8 mouse cellular contexts compared by ENCODE assay signal in genomic region chr12:112830141-112830540, GRCm38 (mm10). TPM values are rescaled to one million over a fixed set of nuclear protein-coding genes. Genes with fewer than 3 reads are reported as not detected.
A peak's percentile ranks its signal among the peaks of the same experiment; 100 is the strongest.
DNase-seq lines count a peak whose midpoint lies in the region; ATAC-seq and TF ChIP-seq lines count a peak whose summit lies in the region.

No protein-coding gene starts in this region.

- peak overlapping the region; percentile 66 for H3K4me2 ChIP-seq in embryonic facial prominence, embryonic 12.5 days (replicated peaks)
- peak overlapping the region; percentile 70 for H3K4me2 ChIP-seq in intestine, embryonic 15.5 days (replicated peaks)
- peak overlapping the region; percentile 80 for H3K4me2 ChIP-seq in neural tube, embryonic 12.5 days (replicated peaks)

- H3K27me3 ChIP-seq in embryonic facial prominence, embryonic 12.5 days, result no peaks in the 10 kb centered on the region
- H3K27me3 ChIP-seq in intestine, embryonic 15.5 days (replicated peaks), result no peaks in the 10 kb centered on the region
- no peaks in the 10 kb centered on the region for H3K27me3 ChIP-seq in neural tube, embryonic 12.5 days (replicated peaks)

- TF ChIP-seq CTCF in lung, adult 2 months (IDR thresholded peaks at IDR 0.05; ENCODE audit: insufficient read depth, low read length), result no peak

- H3K9ac ChIP-seq in embryonic facial prominence, embryonic 12.5 days, result peak overlapping the region; percentile 84
- peak overlapping the region; percentile 65 for H3K9ac ChIP-seq in intestine, embryonic 15.5 days
- H3K9ac ChIP-seq in neural tube, embryonic 12.5 days, result peak overlapping the region; percentile 71

- H3K36me3 ChIP-seq in embryonic facial prominence, embryonic 12.5 days, result peaks cover 43% of the 10 kb centered on the region
- peaks cover 8% of the 10 kb centered on the region for H3K36me3 ChIP-seq in intestine, embryonic 15.5 days
- H3K36me3 ChIP-seq in neural tube, embryonic 12.5 days, result peaks cover 31% of the 10 kb centered on the region

- WGBS in lung, adult 2 months, result 17% methylated on average over 2 of the region's 2 CpGs
- WGBS in embryonic facial prominence, embryonic 12.5 days, result 40% methylated on average over 2 of the region's 2 CpGs
- WGBS in intestine, embryonic 15.5 days, result 29% methylated on average over 2 of the region's 2 CpGs
- 42% methylated on average over 2 of the region's 2 CpGs for WGBS in neural tube, embryonic 12.5 days

- peak overlapping the region; percentile 83 for H3K4me3 ChIP-seq in lung, adult 2 months (replicated peaks; ENCODE audit: extremely low read depth, low read depth, low read length)
- peak overlapping the region; percentile 98 for H3K4me3 ChIP-seq in embryonic facial prominence, embryonic 12.5 days
- H3K4me3 ChIP-seq in intestine, embryonic 15.5 days (replicated peaks), result peak overlapping the region; percentile 84
- H3K4me3 ChIP-seq in neural tube, embryonic 12.5 days, result peak overlapping the region; percentile 96

- H3K27ac ChIP-seq in embryonic facial prominence, embryonic 12.5 days, result peak overlapping the region; percentile 76
- peak overlapping the region; percentile 93; the same call in 1 of the 2 replicates for H3K27ac ChIP-seq in intestine, embryonic 15.5 days
- peak overlapping the region; percentile 33; the same call in 1 of the 2 replicates for H3K27ac ChIP-seq in neural tube, embryonic 12.5 days

- ATAC-seq in embryonic facial prominence, embryonic 12.5 days (ENCODE audit: insufficient number of reproducible peaks, insufficient read depth, low FRiP score, low TSS enrichment), result no peak
- ATAC-seq in intestine, embryonic 15.5 days, result 0 out of 2 replicates have a peak, but pooled peaks have one; percentile 3
- ATAC-seq in neural tube, embryonic 12.5 days (ENCODE audit: low FRiP score, low read depth), result no peak

- H3K4me1 ChIP-seq in lung, adult 2 months (ENCODE audit: control insufficient read depth, insufficient read depth, low read length), result peaks cover 9% of the 10 kb centered on the region
- peaks cover 31% of the 10 kb centered on the region for H3K4me1 ChIP-seq in embryonic facial prominence, embryonic 12.5 days
- H3K4me1 ChIP-seq in intestine, embryonic 15.5 days (replicated peaks), result peaks cover 25% of the 10 kb centered on the region
- H3K4me1 ChIP-seq in neural tube, embryonic 12.5 days, result peaks cover 41% of the 10 kb centered on the region

- DNase-seq in lung, adult 2 months, result no peak
- no peak for DNase-seq in lung, adult 18-20 months
- no peak for DNase-seq in spleen, adult 18-20 months
- no peak for DNase-seq in ovary, adult 18-20 months (ENCODE audit: low spot score)
- DNase-seq in thymus, postnatal 14 days, result no peak

- no peak for TF ChIP-seq POLR2A in lung, adult 2 months (IDR thresholded peaks at IDR 0.05; ENCODE audit: borderline replicate concordance, extremely low read depth, low read depth, low read length)

- H3K9me3 ChIP-seq in embryonic facial prominence, embryonic 12.5 days, result no peaks in the 10 kb centered on the region
- H3K9me3 ChIP-seq in intestine, embryonic 15.5 days, result no peaks in the 10 kb centered on the region
- H3K9me3 ChIP-seq in neural tube, embryonic 12.5 days, result no peaks in the 10 kb centered on the region

RNA-seq across cellular contexts. Expression of gene Cdca4, which starts 0.9 kb away (rescaled TPM):
- polyA plus RNA-seq in lung, adult 2 months (2012; rRNA removed), result 17.0 and 21.4 TPM in 2 replicates
- 144 and 147 TPM in 2 replicates for polyA plus RNA-seq in embryonic facial prominence, embryonic 12.5 days (2016; fragmentation: Nextera tagmentation; extraction: Ambion mirVana)
- 87.6 and 88.0 TPM in 2 replicates for polyA plus RNA-seq in intestine, embryonic 15.5 days (2015; fragmentation: Nextera tagmentation; extraction: Ambion mirVana)
- 103 and 109 TPM in 2 replicates for polyA plus RNA-seq in neural tube, embryonic 12.5 days (2016; fragmentation: Nextera tagmentation; extraction: Ambion mirVana)

RNA-seq across cellular contexts. Expression of gene Clba1, which starts 21.4 kb away (rescaled TPM):
- 9.4 and 10.0 TPM in 2 replicates for polyA plus RNA-seq in lung, adult 2 months (2012; rRNA removed)
- polyA plus RNA-seq in embryonic facial prominence, embryonic 12.5 days (2016; fragmentation: Nextera tagmentation; extraction: Ambion mirVana), result 9.2 and 9.6 TPM in 2 replicates
- polyA plus RNA-seq in intestine, embryonic 15.5 days (2015; fragmentation: Nextera tagmentation; extraction: Ambion mirVana), result 3.7 and 4.6 TPM in 2 replicates
- 16.5 and 18.6 TPM in 2 replicates for polyA plus RNA-seq in neural tube, embryonic 12.5 days (2016; fragmentation: Nextera tagmentation; extraction: Ambion mirVana)

RNA-seq across cellular contexts. Expression of gene Ahnak2, which starts 27.7 kb away (rescaled TPM):
- polyA plus RNA-seq in lung, adult 2 months (2012; rRNA removed), result 9.3 and 13.3 TPM in 2 replicates
- 0.71 and 0.83 TPM in 2 replicates for polyA plus RNA-seq in embryonic facial prominence, embryonic 12.5 days (2016; fragmentation: Nextera tagmentation; extraction: Ambion mirVana)
- polyA plus RNA-seq in intestine, embryonic 15.5 days (2015; fragmentation: Nextera tagmentation; extraction: Ambion mirVana), result 2.3 and 3.0 TPM in 2 replicates
- polyA plus RNA-seq in neural tube, embryonic 12.5 days (2016; fragmentation: Nextera tagmentation; extraction: Ambion mirVana), result 0.93 and 1.2 TPM in 2 replicates

RNA-seq across cellular contexts. Expression of gene Gpr132, which starts 37.9 kb away (rescaled TPM):
- polyA plus RNA-seq in lung, adult 2 months (2012; rRNA removed), result 9.2 and 12.9 TPM in 2 replicates
- polyA plus RNA-seq in embryonic facial prominence, embryonic 12.5 days (2016; fragmentation: Nextera tagmentation; extraction: Ambion mirVana), result 0.23 TPM in 1 of 2 replicates, not detected in the other
- 0.24 and 0.40 TPM in 2 replicates for polyA plus RNA-seq in intestine, embryonic 15.5 days (2015; fragmentation: Nextera tagmentation; extraction: Ambion mirVana)
- not detected in 2 replicates for polyA plus RNA-seq in neural tube, embryonic 12.5 days (2016; fragmentation: Nextera tagmentation; extraction: Ambion mirVana)

Comparison
In these comparisons a context has a peak if more than half of its experiments do, and no peak if none do; other contexts are left out.
1. H3K27ac ChIP-seq: peak in every context shown above with its lines; median percentile 93 in intestine, embryonic 15.5 days; 76 in embryonic facial prominence, embryonic 12.5 days; 33 in neural tube, embryonic 12.5 days.